Mouse (Mus musculus) kidney, postnatal 14 days (tissue): ENCODE data around the gene Snap23.

Experiments used
- DNase-seq: peaks from one replicate; pipeline ENCODE4 v3.0.0; 2022; ENCODE audit warnings: mixed read lengths

Gene Snap23

GRCm38 (mm10) chr2:120589759-120590158, 22.3 kb downstream of the Snap23 start:
- no peak for DNase-seq

- DNase-seq = peak; percentile 20
These were observed 24.8 kb downstream of the Snap23 start for GRCm38 (mm10) chr2:120592227-120592626.

GRCm38 (mm10) chr2:120597734-120598133, 30.3 kb downstream of the Snap23 start:
- no peak for DNase-seq

- no peak for DNase-seq
These were observed 32.0 kb downstream of the Snap23 start for GRCm38 (mm10) chr2:120599506-120599905.

GRCm38 (mm10) chr2:120606021-120606690, 38.7 kb downstream of the Snap23 start:
- no peak for DNase-seq

- peak; percentile 94 for DNase-seq
These were observed 41.6 kb downstream of the Snap23 start, which contains the start of the genes Haus2 and Lrrc57 for GRCm38 (mm10) chr2:120608830-120609723. Gene Haus2, plus strand, starts transcription at chr2:120609383. Gene Lrrc57, minus strand, starts transcription at chr2:120609520.

- no peak for DNase-seq
These were observed 49.0 kb downstream of the Snap23 start for GRCm38 (mm10) chr2:120616279-120617163.

GRCm38 (mm10) chr2:120619538-120619937, 52.1 kb downstream of the Snap23 start:
- DNase-seq = no peak

- no peak for DNase-seq
These were observed 55.4 kb downstream of the Snap23 start for GRCm38 (mm10) chr2:120622920-120623319.

GRCm38 (mm10) chr2:120628076-120628865, 60.8 kb downstream of the Snap23 start:
- DNase-seq = no peak

- DNase-seq = peak; percentile 99
These were observed 61.6 kb downstream of the Snap23 start, which contains the start of gene Stard9 for GRCm38 (mm10) chr2:120628886-120629735. Gene Stard9, plus strand, starts transcription at chr2:120629121.

GRCm38 (mm10) chr2:120630246-120630645, 62.8 kb downstream of the Snap23 start:
- no peak for DNase-seq

GRCm38 (mm10) chr2:120630655-120631054, 63.2 kb downstream of the Snap23 start:
- DNase-seq = no peak

GRCm38 (mm10) chr2:120631521-120631920, 64.0 kb downstream of the Snap23 start:
- no peak for DNase-seq

GRCm38 (mm10) chr2:120631957-120632356, 64.5 kb downstream of the Snap23 start:
- DNase-seq = peak; percentile 68

- DNase-seq = no peak
These were observed 73.4 kb downstream of the Snap23 start for GRCm38 (mm10) chr2:120640835-120641234.

GRCm38 (mm10) chr2:120643836-120644235, 76.4 kb downstream of the Snap23 start:
- DNase-seq = peak; percentile 68

GRCm38 (mm10) chr2:120646777-120647176, 79.3 kb downstream of the Snap23 start:
- no peak for DNase-seq
